Mouse (Mus musculus) C2C12 (cell line): ENCODE measurements around the gene Arid2.

ENCODE experiments used
- CEBPB ChIP-seq: IDR thresholded peaks from one replicate; pipeline ENCODE4 v1.6.1; 2011; ENCODE audit warnings: low read depth, mild to moderate bottlenecking, control low read depth, moderate library complexity
- CTCF ChIP-seq: IDR thresholded peaks from one replicate; pipeline ENCODE4 v1.5.1; 2011; ENCODE audit not compliant: control insufficient read depth, insufficient read depth, insufficient read length
- FOSL1 ChIP-seq: IDR thresholded peaks from one replicate; pipeline ENCODE4 v1.8.0; 2011; ENCODE audit warnings: mild to moderate bottlenecking, low read length; ENCODE audit not compliant: poor library complexity, insufficient read depth, severe bottlenecking
- MAX ChIP-seq: IDR thresholded peaks from one replicate; pipeline ENCODE4 v1.6.1; 2011; ENCODE audit warnings: mild to moderate bottlenecking, control low read depth
- MYOD1 ChIP-seq: IDR thresholded peaks from one replicate; pipeline ENCODE4 v1.6.1; 2011; ENCODE audit warnings: low read depth; ENCODE audit not compliant: control insufficient read depth, insufficient read length
- USF1 ChIP-seq: IDR thresholded peaks from one replicate; pipeline ENCODE4 v1.6.1; 2011; ENCODE audit warnings: low read depth, mild to moderate bottlenecking, control low read depth, moderate library complexity

GRCm38 (mm10) chr15:96407151-96407550 lies 119.8 kb downstream of the Arid2 start:
- no peak for TF ChIP-seq CTCF
- TF ChIP-seq USF1 = no peak
- no peak for TF ChIP-seq MYOD1
- TF ChIP-seq FOSL1 = no peak
- no peak for TF ChIP-seq CEBPB
- no peak for TF ChIP-seq MAX
